Mouse (Mus musculus) adrenal gland, postnatal 36 days (tissue): ENCODE data around the gene Stx6. TPM values are rescaled to one million over a fixed set of nuclear protein-coding genes. Genes with fewer than 3 reads are reported as not detected.
"Not testable (repeated sequence)": the region's sequence is repeated elsewhere in the genome, so short reads cannot be mapped to it uniquely, and the experiment has no call there.

Experiments
- DNase-seq, 2 experiments: peaks; one replicate each; pipeline ENCODE4 v3.0.0; 2021; ENCODE audit warnings: mixed read lengths in 1 of 2
- total RNA-seq, 2 experiments: library from RNA; stranded (reverse); gene quantifications; 2 replicates each; pipeline ENCODE4 v1.2.3; 2021

The Stx6 gene
- total RNA-seq, 2 experiments from 2014 or later, result 53.6 to 57.3 TPM

- no peak for DNase-seq
These were observed 8.9 kb downstream of the Stx6 start for GRCm38 (mm10) chr1:155167453-155167852.

DNA sequence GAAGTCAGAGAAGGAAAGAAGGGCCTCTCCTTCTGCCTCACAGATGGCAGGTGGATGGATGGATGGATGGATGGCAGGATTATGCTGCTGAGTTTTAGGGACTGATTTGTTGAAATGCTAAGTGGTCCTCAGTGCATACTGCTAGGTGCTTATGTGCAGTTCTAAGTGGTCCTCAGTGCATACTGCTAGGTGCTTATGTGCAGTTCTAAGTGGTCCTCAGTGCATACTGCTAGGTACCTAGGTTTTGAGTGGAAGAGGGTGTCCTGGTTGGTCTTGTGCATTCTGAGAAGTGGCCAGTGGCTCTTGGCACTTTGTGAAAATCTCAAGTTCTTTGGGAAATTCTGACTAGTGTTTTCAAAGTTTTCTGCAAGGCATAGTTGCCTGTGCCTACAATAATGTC, 11.4 kb downstream of the Stx6 start:
- DNase-seq, result no peak

DNA sequence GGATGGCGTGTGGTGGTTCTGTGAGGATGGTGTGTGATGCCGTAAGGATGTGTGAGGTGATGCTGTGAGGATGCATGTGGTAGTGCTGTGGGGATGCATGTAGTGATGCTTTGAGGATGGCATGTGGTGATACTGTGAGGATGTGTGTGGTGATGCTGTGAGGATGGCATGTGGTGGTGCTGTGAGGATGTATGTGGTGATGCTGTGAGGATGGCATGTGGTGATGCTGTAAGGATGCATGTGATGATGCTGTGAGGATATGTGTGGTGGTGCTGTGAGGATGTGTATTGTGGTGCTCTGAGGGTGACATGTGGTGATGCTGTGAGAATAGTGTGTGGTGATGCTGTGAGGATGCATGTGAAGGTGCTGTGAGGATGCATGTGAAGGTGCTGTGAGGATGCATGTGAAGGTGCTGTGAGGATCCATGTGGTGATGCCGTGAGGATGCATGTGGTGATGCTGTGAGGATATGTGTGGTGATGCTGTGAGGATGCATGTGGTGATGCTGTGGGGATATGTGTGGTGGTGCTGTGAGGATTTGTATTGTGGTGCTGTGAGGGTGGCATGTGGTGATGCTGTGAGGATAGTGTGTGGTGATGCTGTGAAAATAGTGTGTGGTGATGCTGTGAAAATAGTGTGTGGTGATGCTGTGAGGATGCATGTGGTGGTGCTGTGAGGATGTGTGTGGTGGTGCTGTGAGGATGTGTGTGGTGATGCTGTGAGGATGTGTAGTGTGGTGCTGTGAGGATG, 14.6 kb downstream of the Stx6 start:
- DNase-seq, result no peak

- DNase-seq, result not testable (repeated sequence)
These were observed 15.1 kb downstream of the Stx6 start for GRCm38 (mm10) chr1:155173644-155174016.

DNA sequence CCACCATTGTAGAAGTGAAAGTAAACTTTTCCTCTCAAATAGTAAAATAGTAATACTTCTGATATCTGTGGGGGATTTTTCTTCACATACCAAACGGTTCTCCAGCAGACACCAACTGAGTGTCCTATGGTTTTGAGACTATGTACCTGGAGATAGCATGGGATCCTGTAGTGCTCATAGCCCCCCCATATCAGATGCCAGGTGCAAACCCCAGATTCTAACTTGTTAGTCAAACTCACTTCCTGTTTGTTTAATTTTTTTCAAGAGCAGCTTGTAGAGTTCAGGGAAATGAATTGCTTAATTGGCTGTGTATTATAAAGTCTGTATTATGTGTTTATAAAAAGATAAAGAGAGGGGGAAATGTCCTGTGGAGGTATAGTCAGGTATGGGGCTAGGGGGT, 15.9 kb downstream of the Stx6 start:
- DNase-seq, result no peak

DNA sequence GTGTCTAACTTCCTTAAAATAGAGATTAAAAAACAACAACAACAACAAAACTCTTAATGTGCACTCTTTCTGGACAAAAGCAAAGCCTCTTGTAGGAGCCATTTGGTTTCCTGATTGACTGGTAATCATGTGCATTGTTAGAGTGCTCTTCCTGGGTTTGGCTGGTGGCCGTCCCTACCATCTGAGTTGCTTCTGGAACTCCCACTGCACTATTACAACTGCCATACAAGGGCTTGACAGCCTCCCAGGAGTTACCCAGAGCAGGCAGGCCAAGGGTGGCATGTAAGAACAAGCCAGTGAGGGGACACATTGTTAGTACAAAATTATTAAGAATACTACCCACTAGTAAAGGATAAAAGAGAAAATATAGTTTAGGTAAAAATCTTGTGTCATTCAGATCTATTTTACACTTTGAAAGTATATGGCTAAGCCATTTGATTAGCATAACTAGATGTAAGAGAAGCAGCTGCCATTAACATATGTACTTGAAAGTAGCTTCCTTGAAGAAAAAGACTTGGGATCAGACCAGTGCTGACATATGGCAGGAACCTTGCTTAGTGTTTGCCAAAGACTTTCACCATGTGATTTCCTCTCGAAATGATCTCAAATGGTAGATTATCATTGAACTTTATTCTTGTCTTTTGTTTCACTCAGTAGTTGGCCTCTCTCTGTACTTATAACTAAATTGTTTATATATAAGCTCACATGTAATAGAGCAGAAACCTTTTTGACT, 19.8 kb downstream of the Stx6 start:
- DNase-seq, result no peak

DNA sequence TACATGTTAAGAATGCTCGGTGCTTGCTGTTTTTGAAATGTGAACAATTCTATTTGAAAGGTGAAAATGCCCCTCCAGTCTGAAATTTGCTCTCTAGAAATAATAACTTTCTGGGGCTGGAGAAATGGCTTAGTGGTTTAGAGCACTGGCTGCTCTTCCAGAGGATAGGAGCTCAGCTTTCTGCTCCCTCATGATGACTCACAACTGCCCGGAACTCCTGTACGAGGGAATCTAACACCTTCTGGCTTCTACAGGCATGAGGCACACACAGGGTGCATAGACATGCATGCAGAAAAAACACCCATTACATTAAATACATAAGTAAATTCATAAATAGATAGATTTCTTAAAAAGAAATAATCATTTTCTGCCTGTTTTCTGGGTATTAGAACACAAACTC, 25.7 kb downstream of the Stx6 start:
- DNase-seq, result no peak

DNA sequence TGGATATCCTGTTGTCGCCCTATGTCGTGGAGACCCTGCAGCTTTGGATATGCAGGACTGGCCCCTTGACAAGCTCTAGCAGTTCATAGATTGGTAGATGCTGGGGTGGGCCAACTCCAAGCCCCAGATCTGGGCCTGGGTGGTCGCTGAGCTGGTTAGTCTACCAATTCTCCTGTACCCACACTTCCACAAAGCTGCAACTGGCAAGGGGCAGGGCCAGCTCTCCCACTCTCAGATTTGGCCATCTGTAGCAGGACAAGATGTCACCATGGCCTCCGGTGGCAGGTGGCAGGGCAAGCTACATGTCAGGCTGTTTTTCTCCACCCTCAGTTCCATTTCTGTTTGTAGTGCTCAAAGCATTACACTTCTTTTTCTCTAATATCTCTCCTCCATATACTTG, 30.1 kb downstream of the Stx6 start:
- DNase-seq, result no peak

GRCm38 (mm10) chr1:155191219-155191618, 32.7 kb downstream of the Stx6 start:
- DNase-seq, result no peak

DNA sequence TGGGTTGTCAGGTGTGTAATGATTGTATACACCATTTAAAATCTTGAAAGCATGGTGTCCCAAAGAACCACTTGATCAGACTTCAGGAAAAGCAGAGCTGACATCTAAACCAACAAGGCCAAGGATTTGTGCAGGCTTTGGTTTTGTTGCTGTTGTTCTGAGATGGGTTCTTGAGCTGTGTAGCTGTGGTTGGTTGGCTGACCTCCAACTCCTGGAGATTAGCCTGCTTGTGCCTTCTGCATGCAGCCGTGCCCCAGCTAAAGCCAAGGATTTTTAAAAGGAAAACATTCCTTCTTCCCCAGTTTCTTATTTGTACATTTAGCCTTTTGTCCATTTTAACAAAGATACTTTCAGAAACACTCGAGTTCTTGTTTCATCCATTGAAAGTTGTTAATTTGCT, 33.2 kb downstream of the Stx6 start:
- DNase-seq, result peak in 1 of 2 experiments; percentile 55

DNA sequence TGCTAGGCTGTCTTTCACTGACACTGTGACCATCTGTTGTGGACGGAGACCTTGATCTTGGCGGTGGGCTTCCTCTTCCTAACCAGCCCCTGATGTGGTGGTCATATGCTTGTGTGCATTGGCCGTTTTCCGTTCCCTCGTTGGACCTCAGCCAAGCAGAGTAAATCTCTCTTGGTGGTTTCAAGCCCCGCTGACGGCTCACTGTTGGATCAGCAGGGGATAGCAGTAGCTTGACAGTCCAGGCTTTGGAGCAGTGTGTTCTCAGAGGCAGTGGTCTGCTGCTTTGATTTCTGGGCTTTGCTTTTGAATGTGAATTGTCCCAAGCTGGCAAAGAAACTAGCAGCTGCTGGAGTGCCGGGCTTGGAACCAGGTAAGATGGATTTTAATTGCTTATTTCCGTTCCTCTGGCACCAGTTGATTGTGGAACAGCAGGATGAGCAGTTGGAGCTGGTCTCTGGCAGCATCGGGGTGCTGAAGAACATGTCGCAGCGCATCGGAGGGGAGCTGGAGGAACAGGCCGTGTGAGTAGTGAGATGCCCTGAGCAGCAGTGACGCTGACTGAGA, 34.4 kb downstream of the Stx6 start:
- no peak for DNase-seq

- no peak for DNase-seq
These were observed 38.2 kb downstream of the Stx6 start for GRCm38 (mm10) chr1:155196691-155197090.

GRCm38 (mm10) chr1:155199522-155199921, 41.0 kb downstream of the Stx6 start:
- no peak for DNase-seq

- DNase-seq, result no peak
These were observed 42.5 kb downstream of the Stx6 start for GRCm38 (mm10) chr1:155200967-155201366.

- no peak for DNase-seq
These were observed 42.9 kb downstream of the Stx6 start for GRCm38 (mm10) chr1:155201373-155201879.

DNA sequence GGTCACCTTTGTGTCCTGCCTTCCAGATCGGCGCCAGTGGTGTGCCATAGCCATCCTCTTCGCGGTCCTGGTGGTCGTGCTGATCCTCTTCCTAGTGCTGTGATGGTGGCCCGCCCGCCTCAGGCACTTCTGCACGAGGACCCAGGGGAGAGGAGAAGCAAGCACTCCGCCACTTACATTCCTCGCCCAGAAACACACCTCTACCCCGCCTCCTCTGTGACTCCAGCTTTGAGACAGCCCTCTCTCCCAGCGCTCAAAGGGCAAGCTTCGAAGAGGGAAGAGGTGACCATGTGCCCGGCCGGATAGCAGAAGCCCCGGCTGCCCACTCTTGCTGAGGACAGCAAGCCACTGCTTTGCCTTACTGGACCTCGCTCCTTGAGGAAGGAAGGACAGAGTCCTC, 43.4 kb downstream of the Stx6 start:
- no peak for DNase-seq

GRCm38 (mm10) chr1:155202472-155202871, 44.0 kb downstream of the Stx6 start:
- DNase-seq, result no peak

DNA sequence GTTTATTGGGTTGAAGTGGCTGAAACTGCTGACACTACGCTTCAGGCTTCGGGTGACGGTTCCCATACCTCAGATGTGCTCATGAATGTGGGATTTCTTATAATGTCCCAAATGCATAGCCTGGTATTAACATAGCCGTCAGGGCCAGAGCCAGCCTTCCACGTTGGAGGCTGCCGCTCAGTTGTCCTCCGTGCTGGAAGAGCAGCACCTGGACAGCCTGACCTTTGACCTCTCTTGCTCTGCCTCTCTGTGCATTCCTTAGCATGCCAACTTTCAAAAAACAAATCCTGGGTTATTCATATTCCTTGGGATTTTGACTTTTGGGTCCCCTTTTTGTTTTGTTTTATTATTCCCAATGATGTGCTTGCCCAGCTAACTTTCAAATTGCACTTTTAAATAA, 44.6 kb downstream of the Stx6 start:
- no peak for DNase-seq

DNA sequence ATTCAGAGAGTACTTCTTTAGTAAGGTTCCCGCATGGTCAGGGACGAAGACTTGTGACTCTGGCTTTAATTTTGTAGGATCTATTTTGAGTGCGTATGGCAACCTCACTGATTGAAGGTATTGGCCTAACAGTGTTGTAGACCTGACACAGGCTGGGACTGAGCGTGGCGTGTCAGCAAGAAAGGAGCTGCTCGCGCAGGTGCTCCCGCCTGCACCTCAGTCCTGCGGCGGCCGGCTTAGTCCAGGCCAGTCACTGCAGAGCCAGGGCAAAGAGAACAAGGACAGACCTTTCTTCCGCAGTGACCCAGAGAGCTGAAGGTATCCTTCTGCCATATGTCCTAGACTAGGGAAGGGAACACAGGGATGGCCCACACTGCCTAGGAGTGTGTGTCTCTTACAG, 45.4 kb downstream of the Stx6 start:
- DNase-seq, result no peak

DNA sequence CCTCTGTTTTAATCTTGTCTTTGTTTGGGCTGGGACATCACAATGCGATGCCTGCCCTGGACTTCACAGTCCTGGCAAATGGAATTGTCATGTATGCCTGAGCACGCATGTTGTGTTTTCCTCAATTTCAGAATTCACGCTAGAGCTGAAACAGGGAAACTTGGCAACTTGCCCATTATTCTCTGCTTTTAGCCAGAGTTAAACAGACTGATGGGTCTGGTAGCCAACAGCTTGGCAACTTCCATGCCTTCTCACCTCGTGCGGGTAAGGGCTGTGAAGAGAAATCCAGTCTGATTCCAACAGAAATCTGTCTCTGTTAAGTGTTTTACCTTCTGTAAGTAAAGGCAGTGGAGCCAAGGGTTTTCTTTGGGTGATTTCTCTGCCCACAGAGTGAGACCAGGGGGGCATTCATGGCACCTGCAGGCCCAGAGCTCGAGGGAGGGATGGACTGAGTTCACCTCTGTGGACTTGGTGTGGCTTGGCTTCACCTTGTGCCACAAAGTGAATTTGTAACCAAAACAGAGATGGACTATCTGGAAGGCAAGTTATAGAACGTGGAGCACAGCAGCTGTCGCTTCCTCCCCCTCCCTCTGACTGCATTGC, 46.1 kb downstream of the Stx6 start:
- no peak for DNase-seq

- DNase-seq, result no peak
These were observed 46.8 kb downstream of the Stx6 start for GRCm38 (mm10) chr1:155205311-155205710.

GRCm38 (mm10) chr1:155205822-155206660, 47.5 kb downstream of the Stx6 start:
- DNase-seq, result no peak
